Mouse (Mus musculus) urinary bladder, postnatal 4 days (tissue): Measurements from ENCODE around the gene Tgtp2.
"Not testable (repeated sequence)": the region's sequence is repeated elsewhere in the genome, so short reads cannot be mapped to it uniquely, and the experiment has no call there.

Source experiments
- DNase-seq, 2 experiments: peaks; one replicate each; pipeline ENCODE4 v3.0.0; 2021 to 2022; ENCODE audit warnings: low spot score in 2 of 2

Gene Tgtp2

DNA sequence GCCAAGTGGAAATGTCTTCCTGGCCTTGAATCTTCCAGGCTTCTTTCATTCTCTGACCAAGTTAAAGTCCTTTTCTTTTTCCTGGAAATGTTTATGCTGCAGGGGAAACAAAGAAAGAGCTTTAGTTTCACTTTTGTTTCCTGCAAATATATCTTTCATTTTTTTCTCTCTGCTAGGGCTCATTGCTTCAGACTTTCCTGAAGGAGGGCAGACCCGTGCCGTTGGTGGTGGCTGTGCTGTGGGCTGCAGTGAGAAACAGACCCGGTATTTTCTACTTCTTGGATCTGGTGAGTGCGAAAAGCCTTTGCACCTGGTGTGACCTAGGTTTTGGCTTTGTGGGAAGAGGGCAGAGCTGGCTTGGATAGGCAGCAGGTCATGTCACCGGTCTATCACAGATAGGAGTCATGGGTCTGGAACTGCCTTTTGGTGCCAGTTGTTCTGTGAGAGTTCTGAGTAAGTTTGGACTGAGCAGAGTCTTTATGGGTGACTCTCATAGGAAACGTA lies 22.9 kb upstream of the Tgtp2 start:
- DNase-seq = no peak

DNA sequence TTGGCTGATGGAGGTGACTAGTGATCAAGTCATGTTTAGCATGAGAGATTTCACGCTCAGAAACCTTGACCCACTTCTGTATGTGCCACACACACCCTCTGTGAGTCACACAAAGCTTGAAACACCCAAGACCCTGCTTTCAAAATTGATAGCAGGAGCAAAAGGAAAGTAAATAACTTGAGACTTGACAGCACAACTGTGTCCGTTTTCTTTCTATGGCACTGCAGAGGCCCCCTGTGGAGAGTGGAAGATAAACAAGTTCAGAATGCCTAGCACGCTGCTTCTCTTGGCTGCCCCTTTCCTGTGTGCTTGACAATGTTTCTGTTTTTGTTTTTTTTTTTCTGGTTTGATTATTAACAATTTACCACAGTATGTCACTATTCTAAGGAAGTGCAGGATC lies 20.9 kb upstream of the Tgtp2 start:
- DNase-seq = no peak

DNA sequence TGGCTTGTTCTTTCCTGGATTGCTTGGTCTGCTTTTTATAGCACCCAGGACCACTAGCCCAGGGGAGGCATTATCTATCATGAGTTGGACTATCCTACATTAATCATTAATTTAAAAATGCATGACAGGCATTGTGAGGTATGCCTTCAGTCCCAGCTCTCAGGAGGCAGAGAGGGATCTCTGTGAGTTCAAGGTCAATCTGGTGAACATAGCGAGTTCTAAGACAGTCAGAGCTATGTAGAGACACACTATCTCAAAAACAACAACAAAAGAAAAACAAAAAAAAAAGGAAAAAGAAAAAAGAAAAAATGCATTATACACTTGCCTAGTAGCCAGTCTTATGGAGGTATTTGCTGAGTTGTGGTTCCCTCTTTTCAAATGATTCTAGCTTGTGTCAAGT lies 20.4 kb upstream of the Tgtp2 start:
- no peak for DNase-seq

DNA sequence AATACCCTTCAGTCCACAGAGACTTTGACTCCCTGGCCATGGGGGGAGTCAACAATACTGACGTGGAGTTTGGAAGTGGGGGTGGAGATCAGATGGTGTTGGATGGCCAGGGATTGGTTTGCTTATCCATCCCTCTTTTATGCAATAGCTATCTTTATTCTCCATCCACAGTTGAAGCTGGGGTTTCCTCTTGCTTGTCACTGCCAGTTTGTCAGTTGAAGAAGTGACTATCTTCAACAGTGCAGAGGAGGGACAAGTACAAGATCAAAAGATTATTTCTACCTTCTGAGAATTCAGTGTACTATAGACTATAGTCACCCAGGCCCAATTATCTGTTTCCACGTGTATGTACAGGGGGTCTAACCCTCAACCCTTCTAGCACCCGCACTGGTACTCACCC lies 19.8 kb upstream of the Tgtp2 start:
- DNase-seq = no peak

DNA sequence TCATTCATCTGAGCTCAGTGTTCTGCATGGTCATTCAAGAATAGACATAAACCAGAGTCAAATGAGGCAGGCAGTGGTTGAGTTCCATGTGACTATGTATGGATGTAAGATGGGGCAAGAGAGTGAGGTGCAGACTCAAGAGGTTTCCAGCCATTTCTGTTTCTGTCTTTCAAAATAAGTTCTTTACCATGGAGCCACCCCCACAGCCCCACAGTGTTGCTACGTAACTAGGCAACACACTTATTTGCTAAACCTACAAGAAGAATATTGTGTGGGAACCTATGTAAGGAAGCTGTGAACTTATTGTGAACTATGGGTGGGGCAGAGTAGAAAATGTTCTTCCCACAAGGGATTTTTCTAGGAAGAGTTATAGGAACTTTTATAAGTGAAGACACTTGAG lies 19.1 kb upstream of the Tgtp2 start:
- DNase-seq = no peak

DNA sequence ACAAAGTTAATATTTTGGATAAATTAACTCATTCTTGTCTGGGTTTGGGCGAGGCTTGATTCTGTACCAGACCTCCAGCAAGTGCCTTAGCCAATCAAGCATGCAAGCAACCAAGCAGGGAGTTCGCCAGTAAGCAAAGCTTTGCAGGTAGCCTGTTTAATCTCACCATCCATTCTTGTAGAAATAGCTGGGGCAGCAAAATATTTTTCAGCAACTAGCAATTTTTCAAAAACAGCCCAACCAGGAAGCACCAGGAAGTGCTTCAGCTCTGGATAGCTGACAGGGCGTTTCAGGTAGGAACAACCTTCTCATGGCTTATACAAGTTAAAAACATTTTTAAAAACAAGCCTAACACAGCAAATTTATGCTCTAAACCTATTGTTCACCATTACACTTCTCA lies 17.9 kb upstream of the Tgtp2 start:
- DNase-seq = no peak

DNA sequence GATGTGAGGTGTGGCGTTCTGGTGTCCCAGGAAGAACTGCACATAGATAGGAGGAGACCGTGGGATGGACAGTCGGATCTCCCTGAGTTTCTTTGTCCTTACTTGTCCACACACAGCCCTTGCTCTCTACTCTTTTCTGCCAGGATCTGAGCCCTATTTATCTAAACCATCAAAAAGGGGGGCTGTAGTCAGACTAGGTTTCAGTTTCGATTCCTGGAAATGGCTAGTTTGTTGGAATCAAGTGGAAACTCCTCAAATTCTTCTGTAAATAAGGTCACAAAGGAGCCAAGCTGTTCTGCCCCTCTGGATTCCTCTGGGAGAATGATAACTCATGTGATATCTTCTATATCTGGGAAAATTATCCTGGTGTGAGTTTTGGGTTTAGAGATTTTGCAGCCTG lies 17.4 kb upstream of the Tgtp2 start:
- DNase-seq = no peak

DNA sequence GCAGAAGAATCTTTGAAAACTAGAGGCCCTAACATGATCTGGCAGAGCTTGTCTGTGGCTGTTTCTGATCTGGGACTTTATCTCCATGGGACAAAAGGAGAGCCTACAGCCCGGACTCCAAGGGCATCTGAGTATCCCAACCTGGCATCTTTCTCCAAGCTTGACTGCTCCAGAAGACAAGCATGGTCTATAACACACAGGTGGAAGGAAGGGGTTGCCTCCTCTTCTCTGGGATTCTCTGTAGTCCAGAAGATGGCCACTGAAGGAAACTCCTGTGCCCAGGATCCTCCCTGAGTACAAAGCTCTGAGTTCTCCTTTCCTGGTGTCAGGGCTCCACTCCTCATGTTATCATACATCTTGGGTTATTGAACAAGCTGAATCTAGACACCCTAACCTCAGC lies 16.6 kb upstream of the Tgtp2 start:
- DNase-seq = no peak

DNA sequence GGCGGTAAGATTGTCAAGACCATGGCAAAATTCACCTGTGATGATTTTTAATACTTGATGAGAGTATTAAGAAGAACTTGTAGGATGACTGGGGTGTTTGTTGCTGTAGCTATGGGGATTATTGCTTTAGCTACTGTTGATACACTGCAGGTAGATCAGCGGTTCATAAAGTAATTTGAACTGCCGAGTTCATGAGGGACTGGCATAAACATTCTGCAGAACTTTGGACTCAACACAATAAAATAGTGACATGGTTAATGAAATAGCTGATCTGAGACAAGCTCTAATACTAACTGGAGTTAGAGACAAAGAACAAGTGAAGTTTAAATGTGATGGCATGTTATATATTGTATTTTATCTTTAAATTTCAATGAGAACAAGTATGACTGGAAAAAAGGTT lies 14.7 kb upstream of the Tgtp2 start:
- no peak for DNase-seq

DNA sequence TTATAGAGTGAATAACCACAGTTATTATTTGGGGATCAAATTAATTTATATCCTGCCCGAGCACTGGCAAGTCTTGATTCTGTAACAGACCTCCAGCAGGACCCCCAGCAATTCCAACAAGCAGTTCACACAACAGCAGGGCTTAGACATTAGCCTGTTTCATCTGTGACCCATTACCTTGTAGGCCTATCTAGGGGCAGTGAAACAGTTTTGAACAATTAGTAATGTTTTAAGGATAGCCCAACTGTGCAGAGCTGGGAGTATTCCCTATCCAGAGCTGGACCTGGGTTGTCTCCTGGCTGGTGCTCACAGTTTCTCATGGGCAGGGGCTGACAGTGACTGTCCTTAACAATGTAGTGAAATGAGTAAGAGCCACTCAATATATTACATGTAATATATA lies 13.0 kb upstream of the Tgtp2 start:
- DNase-seq = no peak

DNA sequence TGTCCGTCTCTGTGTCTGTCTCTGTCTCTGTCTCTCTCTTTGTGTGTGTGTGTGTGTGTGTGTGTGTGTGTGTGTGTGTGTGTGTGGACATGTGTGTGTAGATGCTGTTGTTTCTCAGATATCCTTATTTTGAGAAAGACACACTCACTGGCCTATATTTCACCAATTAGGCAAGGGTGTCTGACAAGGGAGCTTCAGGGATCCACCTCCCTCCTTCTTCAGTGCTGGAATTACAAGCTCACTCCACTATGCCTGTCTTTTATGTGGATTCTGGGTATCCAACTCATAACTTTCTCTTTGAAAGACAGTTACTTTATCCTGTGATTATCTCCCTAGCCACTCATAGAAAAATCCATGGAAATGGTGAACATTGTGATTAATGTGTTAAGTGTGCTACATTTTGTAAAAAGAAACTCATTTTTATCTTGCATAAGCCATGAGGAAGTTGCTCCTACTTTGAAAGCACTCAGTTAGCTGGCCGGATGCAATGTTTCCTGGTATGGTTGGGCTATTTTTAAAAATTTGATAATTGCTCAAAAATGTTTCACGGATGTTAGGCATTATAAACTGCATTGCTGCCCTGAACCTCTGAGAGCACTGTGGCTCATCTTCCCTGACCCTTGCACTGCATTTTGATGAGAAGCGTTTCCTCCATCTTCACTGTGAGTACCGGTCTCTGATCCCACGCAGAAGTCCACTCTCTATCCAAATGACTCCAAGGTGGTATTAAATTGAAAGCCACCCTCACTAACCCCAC lies 12.2 kb upstream of the Tgtp2 start, which contains the start of gene Ifi47:
Gene Ifi47 (plus strand): TSS at position 587 of the 757 bp plus-strand sequence.
- not testable (repeated sequence) for DNase-seq

DNA sequence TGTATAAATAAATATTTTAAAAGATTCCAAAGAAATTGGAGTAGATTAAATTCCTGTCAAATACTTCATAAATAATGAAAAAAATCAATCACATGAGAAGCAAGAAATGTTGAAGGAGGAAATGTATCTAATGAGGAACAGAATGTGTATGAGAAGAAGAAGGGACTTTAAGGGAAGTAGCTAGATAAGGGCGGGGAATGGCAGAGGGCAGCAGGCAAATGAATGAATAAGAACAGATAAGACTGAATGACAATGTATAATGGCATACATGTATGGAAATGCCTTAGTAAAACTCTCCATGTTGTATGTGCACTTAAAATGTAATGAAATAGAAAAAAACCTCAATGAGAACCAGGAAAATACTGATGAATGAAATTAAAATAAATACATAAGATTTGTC lies 4.4 kb upstream of the Tgtp2 start:
- DNase-seq = no peak

DNA sequence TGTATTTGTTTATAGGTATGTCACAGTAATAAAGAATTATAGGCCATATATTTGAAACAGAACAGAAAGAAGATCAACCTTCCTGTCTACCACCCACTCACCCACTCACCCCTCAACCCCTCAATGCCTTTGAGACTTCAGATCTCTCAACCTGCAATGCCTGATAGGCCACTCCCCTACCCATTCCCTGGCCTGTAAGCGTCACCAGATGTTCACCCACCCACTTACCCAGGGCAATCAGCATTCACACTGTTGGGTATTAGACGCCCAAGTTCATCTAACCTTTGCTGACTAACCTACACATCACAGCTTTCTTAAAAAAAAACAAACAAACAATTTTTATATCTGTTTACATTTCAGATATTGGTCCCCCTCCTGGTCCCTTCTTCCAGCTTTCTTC lies 2.1 kb downstream of the Tgtp2 start:
- DNase-seq = not testable (repeated sequence)

DNA sequence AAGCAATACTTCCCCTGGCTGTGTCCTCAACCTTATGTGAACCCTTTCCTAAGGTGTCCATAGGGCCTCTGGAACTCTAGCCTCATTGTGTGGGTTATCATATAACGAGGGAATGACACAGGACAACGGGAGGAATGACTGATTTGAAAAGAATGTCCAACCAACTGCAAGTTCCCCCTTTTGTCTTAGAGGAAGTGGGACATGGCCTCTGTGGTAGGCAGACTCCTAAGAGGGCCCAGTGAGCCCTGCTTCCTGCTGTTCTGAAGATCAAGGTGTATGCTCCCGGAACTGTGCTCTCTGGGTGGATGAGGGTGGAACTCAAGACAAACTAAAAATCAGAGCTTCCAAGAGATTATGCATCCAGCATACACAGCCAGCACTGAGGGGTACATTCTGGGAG lies 3.9 kb downstream of the Tgtp2 start:
- DNase-seq = not testable (repeated sequence)

DNA sequence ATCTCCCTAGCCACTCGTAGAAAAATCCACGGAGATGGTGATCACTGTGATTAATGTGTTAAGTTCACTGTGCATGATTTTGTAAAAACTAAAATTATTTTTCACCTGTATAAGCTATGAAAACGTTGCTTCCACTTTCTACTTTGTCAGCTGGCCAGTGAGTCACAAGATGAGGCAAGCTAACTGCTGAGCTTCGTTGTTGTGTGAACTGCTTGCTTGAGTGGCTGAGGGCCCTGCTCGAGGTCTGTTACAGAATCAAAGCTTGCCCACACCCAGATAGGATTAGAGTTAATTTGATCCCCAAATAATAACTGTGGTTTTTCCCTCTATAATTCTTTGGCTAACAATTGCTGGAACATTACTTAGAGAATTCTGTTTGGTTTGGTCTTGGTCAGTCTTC lies 12.1 kb downstream of the Tgtp2 start:
- not testable (repeated sequence) for DNase-seq

DNA sequence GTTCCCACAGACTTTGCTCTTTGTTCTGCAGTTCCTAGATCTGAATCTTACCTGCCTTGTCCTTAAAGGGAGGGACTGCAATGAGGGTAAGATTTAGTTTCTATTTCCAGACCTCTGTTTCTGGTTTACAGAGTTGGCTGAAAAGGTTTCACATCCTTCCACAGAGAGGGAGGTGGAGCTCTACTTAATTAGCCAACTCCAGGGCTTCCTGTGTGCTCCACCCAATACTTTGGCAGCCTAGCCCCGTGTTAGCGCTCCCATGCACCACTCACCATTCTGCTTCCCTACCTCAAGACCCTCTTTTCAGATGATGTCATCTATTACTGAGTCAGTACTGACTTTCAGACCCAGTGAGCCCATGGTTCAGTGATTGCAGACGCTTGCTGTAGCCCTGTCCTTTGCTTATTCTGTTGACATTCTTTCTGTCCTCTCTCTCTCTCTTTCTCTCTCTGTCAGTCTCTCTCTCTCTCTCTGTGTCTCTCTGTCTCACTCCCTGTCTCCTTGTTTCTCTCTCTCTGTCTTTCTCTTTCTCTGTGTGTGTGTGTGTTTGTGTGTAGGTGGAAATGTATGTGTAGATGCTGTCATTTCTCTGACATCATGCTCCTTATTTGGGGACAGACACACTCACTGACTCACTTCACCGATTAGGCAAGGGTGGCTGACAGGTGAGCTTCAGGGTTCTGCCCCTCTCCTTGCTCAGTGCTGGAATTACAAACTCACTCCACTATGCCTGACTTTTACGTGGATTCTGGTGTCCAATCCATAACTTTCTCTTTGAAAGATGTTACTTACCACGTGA lies 12.7 kb downstream of the Tgtp2 start, which contains the start of gene 9930111J21Rik2:
Gene 9930111J21Rik2 (minus strand): TSS at position 150 of the 799 bp plus-strand sequence.
- DNase-seq = not testable (repeated sequence)

DNA sequence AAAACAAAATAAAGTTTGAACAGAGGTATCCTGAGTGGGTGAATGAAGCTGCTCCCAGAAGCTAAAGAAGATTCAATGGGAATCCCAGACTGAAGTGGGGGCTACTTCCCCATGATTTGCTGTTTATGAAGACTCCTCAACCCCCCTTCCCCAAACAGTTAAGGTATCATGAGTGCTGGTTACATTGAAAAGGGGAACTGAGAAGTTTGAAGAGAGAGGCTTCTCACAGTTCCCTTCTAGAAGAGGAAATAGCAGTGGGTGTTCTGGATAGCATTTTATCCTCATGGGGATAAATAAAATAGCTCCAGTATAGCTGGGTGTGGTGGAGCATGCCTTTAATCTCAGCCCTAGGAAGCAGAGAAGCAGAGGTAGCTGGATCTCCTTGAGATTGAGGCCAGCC lies 13.9 kb downstream of the Tgtp2 start:
- DNase-seq = not testable (repeated sequence)

DNA sequence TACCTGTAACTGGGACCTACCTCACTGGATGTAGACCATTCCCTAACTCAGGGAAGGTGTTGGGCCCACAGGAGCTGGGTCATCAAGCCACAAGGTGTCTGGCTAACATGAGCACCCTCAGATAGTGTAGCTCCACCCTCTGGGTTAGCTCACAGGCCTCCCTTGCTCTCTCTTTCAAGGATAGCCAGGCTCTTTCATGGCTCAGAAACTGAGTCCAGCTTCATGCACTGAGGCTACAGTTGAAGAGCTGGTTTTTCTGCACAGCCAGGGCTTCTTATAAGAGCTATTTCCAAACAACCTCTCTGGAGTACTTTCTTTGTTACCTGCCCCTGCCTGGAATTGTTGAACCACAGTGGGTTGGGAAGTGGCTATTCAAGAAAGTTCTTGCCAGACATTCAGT lies 51.9 kb downstream of the Tgtp2 start:
- not testable (repeated sequence) for DNase-seq
